Mouse (Mus musculus): ENCODE data around the gene Gm20388. TPM values are rescaled to one million over a fixed set of nuclear protein-coding genes. Genes with fewer than 3 reads are reported as not detected.
"Not testable (repeated sequence)": the region's sequence is repeated elsewhere in the genome, so short reads cannot be mapped to it uniquely, and the experiment has no call there.

Gm20388 gene
- total RNA-seq, 2 experiments from 2014 or later: 11.4 to 18.1 TPM

DNA sequence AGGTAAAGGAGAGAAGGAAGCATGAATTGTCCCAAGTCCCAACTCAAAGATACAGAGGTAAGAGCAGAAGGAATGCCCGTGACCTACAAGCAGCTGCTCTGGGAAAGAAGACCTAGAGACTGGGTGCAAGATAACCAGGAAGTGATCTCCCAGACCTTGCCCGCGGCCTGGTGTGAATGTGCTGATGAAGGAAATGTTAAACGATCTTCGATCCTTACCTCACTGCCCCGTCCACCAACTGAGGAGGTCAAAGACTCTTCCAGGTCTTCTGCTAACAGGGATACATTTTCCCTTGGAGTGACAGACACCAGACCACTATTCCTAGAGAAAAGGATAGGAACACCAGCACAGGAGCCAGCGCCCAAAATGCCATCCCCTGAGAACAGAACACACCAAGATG, 4018.4 kb downstream of the Gm20388 start:
- ATAC-seq (replicated peaks; ENCODE audit: low FRiP score, low TSS enrichment, poor library complexity, severe bottlenecking): no peak

DNA sequence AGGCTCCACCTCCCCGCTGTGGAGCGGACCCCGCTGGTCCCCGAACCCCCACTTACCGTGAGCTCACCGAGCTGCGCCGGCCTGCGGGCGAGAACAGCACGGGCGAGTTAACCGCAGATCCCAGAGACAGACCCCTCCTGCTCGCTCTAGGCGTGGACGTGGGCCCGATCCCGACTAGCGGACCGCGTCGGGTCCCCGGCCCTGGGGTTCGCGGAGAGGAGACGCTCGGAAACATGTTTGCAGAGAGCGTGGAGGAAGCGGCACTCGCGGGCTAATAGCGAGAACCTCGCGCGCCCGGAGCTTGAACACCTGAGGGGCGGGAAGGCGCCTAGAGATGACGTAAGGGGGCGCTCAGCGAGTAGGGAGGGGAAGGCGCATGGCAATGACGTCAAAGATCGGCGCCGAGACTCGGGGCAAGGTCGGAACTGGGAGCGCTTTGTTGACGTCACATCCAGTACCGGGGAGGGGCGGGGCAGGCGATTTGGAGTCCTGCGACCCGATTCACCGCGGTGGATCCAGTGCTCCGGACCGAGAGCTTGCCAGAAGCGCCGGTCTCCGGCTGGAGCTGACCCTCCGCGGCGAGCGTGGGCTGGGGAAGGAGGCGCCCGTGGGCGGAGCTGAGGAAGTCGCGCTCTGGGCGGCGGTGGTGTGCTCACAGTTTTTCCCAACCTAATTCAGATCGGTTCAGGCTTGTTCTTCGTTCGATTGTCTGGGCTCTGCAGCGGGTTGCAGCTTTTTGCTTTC, 4038.5 kb downstream of the Gm20388 start, which contains the start of gene Nup133:
Gene Nup133, minus strand, starts transcription at position 324 of the 744 bp plus-strand sequence.
- peak; percentile 83 for ATAC-seq (replicated peaks; ENCODE audit: low FRiP score, low TSS enrichment, poor library complexity, severe bottlenecking)

DNA sequence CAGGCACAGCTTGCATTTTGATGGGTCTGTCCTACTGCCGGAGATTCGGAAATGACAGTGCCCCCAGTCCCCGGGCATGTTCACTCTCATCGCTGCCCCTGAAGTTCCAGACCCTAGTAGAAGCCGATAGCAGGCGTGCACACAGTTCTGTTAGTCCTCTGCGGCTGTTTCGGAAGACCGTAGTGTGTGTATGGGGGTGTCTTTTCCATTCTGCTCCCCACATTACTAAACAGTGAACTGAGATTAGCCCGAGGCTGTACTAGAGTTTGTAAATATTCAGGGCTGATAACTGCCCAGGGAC, 4039.0 kb downstream of the Gm20388 start:
- peak; percentile 24; the same call in 1 of the 2 replicates for ATAC-seq (replicated peaks; ENCODE audit: low FRiP score, low TSS enrichment, poor library complexity, severe bottlenecking)

DNA sequence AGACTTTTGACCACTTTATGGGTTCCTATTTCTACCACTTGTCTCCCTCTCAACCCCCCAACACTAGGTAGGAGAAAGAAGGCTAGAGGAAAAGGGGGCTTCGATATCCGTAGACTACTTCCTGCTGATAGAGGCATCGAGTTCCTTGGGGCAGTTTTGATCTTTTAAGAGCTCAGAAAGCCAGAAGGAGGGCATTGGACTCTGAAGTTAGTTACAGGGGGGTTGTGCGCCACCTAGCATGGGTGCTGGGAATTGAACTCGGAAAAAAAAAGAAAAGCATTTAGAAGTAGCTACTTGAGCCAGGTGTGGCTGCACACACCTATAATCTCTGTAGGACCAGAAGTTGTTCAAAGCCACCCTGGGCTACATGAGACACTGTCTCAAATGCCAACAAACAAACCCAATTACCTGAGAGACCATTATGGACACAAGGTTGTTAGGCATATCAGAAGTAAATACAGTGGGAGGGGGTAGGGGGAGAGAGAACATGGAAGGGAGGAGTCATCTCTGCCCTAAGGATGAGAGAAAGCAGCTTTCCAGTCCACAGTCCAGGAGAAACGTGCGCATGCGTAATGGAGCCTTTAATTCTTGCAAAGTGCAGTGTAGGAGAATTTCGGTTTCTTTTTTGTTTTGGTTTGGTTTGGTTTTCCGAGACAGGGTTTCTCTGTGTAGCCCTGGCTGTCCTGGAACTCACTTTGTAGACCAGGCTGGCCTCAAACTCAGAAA, 4039.6 kb downstream of the Gm20388 start:
- peak; percentile 69 for ATAC-seq (replicated peaks; ENCODE audit: low FRiP score, low TSS enrichment, poor library complexity, severe bottlenecking)

DNA sequence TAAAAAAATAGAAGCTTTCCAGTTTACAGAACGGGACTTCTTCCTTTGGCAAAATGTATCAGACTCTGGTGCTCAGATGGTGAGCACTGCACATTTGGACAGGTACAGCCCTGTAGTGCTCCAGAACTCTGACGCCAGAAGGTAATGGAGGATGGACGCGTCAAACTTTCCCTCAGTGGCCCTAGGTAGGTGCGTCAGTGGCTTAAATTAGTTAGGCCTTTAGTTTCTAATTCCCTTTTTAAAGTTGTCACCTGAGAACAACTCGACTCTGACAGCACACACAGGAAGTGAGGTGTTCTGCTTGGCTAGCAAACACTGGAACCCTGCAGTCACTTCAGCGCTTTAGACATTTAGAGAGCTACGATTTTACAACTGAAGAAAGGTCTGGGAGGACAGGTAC, 4043.0 kb downstream of the Gm20388 start:
- no peak for ATAC-seq (replicated peaks; ENCODE audit: low FRiP score, low TSS enrichment, poor library complexity, severe bottlenecking)

DNA sequence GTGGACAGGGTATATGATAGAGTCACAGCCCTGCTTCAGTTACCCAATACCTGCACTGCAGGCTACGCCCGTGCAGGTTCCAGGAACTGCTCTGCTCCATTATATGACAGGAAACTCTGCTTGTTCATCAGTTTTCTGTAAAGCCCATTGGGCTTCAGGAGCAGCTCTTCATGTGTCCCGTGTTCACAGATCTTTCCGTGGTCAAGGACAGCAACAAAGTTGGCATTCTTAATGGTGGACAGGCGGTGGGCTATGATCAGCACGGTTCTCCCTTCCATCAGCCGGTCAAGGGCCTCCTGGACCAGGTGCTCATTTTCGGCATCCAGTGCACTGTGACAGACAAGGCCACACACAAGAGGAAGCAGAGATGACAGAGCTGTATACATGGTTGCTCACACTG, 4043.6 kb downstream of the Gm20388 start:
- ATAC-seq (replicated peaks; ENCODE audit: low FRiP score, low TSS enrichment, poor library complexity, severe bottlenecking): no peak

DNA sequence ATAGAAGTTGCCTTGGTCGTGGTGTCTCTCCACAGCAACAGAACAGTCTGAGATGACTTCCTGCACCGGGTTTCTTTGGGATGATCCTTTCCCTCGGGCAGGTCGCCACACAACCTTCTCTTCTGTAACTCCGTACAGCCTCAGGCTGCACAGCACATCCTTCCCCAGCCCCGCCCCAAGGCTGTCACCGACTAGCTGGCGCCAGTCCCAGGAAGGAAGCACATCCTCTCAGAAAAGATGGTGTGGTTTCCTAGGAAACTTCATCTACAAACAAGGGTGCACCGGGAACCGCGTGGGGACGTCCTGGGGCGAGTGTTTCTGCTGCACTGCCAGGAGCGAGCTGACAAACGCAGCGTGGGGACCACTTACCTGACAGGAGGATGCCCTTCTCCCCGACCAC, 4047.5 kb downstream of the Gm20388 start:
- ATAC-seq (replicated peaks; ENCODE audit: low FRiP score, low TSS enrichment, poor library complexity, severe bottlenecking): no peak

DNA sequence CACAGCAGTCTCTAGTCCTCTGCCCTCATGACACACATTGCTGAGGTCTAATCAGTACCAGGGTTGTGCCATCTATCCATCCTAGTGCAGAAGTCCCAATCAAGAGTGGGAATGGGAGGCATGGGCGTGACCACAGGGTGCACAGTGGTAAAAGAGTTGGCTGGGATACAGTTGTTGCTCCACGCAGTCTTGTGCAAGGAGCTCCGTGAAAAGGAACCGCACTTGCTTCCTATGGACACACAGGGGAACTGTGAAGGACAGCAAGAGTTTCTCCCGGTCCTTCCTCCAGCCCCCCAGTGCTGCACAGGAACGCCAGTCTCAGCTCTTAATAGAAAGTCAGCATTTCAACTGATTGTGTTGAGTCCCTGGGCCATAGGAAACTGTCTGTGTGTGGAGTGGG, 4048.8 kb downstream of the Gm20388 start:
- no peak for ATAC-seq (replicated peaks; ENCODE audit: low FRiP score, low TSS enrichment, poor library complexity, severe bottlenecking)

DNA sequence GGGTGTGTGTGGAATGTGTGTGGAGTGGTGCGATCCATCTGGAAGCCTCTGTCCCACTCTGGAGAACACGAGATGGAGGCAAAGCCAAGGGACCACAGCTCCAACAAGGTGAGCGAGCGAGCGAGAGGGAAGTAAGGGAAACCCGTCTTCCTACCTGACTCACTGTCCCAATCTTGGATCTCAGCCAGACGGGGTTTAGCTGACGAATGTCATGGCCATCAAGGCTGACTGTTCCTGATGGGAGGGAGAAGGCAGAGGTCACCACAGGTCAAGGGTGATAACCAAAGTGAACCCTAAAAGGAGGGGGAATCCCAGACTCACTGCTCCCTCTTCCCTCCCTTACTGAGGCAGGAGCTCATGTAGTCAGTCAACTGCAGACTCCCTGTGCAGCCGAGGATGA, 4049.4 kb downstream of the Gm20388 start:
- no peak for ATAC-seq (replicated peaks; ENCODE audit: low FRiP score, low TSS enrichment, poor library complexity, severe bottlenecking)

DNA sequence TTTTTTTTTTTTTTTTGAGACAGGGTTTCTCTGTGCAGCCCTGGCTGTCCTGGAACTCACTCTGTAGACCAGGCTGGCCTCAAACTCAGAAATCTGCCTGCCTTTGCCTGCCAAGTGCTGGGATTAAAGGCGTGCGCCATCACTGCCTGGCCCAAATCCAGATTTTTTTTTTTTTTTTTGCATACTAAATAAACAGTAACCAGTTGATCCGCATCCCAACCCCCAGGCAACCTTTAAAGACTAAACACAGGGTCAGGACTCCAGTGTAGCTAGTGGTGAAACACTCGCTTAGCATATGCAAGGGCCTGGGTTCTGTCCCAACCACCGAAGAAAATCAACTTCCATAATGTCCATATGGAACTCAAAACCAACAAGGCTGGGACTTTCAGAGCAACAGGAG, 4049.9 kb downstream of the Gm20388 start:
- not testable (repeated sequence) for ATAC-seq (replicated peaks; ENCODE audit: low FRiP score, low TSS enrichment, poor library complexity, severe bottlenecking)

DNA sequence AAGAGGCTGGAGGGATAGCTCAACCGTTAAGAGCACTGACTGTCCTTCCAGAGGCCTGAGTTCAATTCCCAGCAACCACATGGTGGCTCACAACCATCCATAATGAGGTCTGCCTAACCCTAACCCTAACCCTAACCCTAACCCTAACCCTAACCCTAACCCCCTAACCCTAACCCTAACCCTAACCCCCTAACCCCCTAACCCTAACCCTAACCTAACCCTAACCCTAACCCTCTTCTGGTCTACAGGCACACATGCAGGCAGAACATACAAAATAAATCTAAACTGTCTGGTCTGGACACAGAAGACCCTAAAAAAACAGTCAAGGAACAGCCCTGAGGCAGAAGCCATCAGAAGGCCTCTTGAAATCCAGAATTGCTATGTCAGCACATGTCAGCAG, 4050.7 kb downstream of the Gm20388 start:
- ATAC-seq (replicated peaks; ENCODE audit: low FRiP score, low TSS enrichment, poor library complexity, severe bottlenecking): no peak

DNA sequence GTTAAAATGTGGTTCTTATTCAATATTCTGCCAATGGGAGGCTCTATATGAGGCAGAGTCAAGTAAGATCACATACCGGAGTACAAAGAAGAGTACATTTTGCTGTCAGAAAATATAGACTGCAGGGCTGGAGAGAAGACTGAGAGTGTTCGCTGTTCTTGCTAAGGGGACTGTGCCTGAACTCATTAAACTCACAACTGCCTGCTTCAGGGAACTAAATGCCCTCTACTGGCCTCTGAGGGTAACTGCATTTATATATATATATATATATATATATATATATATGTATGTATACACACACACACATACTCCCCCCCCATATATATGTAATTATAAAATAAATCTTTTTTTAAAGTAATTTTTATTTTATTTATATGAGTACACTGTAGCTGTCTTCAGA, 4056.3 kb downstream of the Gm20388 start:
- ATAC-seq (replicated peaks; ENCODE audit: low FRiP score, low TSS enrichment, poor library complexity, severe bottlenecking): peak; percentile 45; the same call in 1 of the 2 replicates

DNA sequence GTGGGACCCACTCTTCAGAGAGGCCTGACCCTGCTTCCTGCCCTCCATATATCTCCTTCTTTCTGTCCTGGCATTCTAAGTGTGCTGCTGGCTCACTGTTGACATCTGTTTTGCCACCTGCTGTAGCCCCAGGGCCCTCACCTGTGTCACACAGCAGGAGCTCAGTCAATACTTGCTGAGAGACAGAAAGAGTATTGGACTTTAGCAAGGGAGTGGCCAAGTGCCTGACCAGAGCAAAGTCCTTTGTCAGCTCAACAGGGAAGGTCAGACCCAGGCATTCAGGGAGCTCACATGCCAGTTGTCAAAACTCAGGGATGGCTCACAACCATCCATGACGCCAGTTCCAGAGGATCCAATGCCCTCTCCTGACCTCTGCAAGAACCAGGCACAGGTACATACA, 4062.9 kb downstream of the Gm20388 start:
- ATAC-seq (replicated peaks; ENCODE audit: low FRiP score, low TSS enrichment, poor library complexity, severe bottlenecking): no peak

DNA sequence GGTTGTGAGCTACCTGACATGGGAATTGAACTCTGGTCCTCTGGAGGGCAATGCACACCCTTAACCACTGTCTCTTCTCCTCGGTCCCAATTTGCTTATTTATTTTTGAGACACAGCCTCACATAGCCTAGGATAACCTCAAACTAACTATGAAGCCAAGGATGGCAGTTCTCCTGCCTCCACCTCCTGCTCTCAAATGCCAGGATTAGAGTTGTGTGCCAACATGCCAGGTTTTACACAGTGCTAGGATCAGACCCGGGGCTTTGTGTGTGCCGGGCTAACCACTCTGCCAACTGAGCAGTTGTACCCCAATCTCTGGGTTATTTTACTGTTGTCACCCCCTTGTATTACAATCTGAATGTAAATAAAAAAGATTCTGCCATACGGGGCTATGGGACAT, 4066.9 kb downstream of the Gm20388 start:
- no peak for ATAC-seq (replicated peaks; ENCODE audit: low FRiP score, low TSS enrichment, poor library complexity, severe bottlenecking)

DNA sequence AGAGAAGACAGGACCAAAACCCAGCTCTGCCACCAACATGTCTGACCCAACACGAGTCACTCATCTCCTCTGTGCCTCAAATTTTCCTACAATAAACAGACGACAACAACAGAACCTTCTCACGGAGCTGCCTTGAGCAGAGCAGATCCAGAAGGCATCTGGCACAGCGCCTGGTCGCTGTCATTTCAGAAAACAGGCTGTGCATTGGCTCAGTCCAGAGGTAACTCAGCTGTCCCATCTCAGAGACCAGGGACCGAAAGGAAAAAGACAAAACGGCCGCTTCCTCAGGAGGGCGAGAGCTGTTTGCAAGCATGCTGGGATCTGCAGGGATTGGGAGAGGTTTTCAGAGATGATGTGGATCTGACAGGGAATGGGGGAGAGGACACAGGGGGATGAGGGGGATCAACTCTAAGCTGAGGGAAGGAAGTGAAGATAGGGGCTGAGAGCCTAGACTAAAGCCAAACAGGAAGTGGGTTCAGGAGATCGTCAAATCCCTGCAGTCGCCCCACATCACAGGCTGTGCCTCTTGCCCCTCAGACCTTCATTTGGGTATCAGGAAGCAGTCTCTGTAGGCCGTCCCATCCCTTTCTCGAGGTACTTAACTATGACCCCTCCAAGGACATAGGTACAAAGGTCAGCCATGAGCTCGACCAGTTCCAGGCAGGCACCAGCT, 4067.7 kb downstream of the Gm20388 start:
- ATAC-seq (replicated peaks; ENCODE audit: low FRiP score, low TSS enrichment, poor library complexity, severe bottlenecking): peak; percentile 7; the same call in 1 of the 2 replicates

DNA sequence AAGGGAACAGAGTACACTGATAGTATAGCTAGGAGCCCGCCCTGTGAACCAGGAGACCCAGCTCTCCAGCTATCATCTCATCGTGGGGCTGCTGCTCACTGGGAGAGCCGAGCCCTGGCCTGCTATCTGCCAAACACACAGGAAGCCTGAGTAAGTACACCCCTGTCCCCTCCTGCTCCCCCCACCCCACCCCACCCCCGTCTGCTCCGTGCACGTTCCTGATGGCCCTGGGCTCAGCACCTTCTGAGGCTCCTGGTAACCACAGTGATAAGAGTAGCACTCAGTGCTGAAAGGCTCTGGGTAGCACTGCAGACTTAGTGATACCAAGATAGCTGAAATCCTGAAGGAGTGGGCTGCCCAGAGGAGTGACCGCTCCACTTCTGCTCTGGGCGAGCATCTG, 4068.3 kb downstream of the Gm20388 start:
- peak; percentile 88 for ATAC-seq (replicated peaks; ENCODE audit: low FRiP score, low TSS enrichment, poor library complexity, severe bottlenecking)

DNA sequence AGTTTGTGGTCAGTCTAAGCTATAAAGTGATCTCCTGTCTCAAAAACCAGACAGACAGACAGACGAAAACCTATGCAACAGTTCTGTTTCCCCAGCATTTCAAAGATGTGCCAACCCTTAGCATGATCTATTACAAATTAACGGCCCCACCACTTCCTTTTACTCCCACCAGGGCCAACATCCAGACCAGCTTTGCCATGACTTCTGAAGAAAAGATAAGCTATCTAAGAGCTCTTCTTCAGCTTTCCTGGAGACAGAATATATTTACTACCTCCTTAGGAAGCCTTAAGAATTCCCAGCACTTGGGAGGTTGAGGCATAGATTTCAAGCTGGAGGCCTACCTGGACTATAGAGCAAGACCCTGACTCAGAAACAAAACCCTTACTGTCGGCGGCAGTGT, 4069.6 kb downstream of the Gm20388 start:
- no peak for ATAC-seq (replicated peaks; ENCODE audit: low FRiP score, low TSS enrichment, poor library complexity, severe bottlenecking)

DNA sequence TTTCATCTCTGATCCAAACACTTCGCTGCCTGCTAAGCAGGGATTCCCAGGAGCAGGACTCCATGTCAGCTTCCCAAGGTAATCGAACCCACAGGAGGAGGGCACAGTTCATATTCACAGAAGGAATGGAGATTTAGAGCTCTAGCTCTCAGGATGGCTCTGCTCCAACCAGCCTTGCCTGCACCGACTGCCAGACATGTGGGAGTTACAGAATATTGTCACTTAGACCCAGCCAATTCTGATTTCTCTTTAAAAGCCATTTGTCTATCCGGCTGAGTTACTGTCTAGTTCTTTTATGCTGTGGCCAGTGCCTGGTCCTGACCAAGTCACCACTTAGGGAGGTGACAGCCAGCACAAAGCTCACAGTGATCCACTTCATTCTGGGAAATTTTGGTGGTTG, 4071.0 kb downstream of the Gm20388 start:
- ATAC-seq (replicated peaks; ENCODE audit: low FRiP score, low TSS enrichment, poor library complexity, severe bottlenecking): no peak

DNA sequence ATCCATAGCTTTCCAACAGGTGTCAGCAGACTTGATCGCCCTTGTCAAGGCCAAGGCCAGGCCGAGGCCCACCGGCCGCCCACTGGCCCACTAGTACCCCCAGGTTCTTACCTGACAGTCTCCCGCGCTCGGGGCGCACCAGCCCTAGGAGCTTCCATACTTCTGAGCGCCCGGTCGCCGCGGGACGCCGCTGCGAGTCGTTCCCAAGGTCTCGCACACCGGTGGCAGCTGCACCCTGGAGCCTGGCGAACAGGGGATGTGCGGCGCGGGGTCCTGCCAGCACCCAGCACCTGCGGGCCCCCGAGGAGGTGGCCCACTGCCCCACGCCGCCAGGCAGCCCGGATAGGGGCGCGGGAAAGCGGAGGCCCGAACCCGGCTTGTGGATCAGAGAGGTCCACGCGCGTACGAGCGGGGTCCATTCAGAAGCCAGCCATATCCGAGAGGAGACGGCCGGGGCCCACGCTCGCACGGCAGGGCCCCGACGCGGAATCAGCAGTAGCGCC, 4071.7 kb downstream of the Gm20388 start:
- 0 out of 2 replicates have a peak, but pooled peaks have one; percentile 8 for ATAC-seq (replicated peaks; ENCODE audit: low FRiP score, low TSS enrichment, poor library complexity, severe bottlenecking)

DNA sequence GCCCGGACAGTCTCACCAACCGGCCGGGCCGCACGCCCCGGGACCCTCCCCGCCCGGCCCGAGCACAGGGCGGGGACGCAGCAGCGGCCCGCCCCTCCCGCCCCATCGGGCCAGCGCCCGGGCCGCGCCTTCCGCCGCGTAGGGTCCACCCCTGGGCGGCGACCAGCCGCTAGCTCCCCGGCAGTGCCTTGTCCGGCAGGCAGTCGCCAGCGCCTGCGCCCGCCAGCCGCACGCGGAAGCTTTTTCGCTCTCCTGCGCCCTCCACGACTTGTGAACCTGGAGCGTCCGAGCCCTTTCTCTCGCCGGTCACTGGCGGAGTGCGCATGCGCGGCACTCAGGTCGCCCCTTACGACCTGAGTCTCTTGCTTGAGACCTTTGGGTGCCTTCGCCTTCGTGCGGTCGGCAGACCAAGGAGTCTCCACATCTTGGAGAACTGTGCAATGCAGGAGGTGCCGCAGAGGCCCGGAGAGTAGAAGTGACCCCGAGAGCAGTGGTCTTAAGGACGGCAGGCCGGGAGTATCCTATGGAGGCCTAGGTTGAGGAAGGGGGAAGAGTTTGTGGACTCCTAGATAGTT, 4072.3 kb downstream of the Gm20388 start, which contains the start of gene Abcb10:
Gene Abcb10, minus strand, starts transcription at position 297 of the 575 bp plus-strand sequence.
- ATAC-seq (replicated peaks; ENCODE audit: low FRiP score, low TSS enrichment, poor library complexity, severe bottlenecking): peak; percentile 46

Data from megakaryocyte-erythroid progenitor cell, adult 5-6 weeks (primary cell).